Mouse (Mus musculus) testis, adult 2 months (tissue): ENCODE results near the gene Srebf2.

Experiments used
- CTCF ChIP-seq: fragments of 200-500 bp; IDR thresholded peaks from 2 replicates; pipeline ENCODE4 v1.5.1; 2012; ENCODE audit warnings: low read depth, mild to moderate bottlenecking, inconsistent platforms, low read length, moderate library complexity; ENCODE audit not compliant: control insufficient read depth, insufficient read depth, insufficient replicate concordance
- POLR2A ChIP-seq: fragments of 200-500 bp; IDR thresholded peaks from 2 replicates; pipeline ENCODE4 v1.6.1; 2012; ENCODE audit warnings: low read depth, mild to moderate bottlenecking, inconsistent platforms, low read length, moderate library complexity; ENCODE audit not compliant: control insufficient read depth

DNA sequence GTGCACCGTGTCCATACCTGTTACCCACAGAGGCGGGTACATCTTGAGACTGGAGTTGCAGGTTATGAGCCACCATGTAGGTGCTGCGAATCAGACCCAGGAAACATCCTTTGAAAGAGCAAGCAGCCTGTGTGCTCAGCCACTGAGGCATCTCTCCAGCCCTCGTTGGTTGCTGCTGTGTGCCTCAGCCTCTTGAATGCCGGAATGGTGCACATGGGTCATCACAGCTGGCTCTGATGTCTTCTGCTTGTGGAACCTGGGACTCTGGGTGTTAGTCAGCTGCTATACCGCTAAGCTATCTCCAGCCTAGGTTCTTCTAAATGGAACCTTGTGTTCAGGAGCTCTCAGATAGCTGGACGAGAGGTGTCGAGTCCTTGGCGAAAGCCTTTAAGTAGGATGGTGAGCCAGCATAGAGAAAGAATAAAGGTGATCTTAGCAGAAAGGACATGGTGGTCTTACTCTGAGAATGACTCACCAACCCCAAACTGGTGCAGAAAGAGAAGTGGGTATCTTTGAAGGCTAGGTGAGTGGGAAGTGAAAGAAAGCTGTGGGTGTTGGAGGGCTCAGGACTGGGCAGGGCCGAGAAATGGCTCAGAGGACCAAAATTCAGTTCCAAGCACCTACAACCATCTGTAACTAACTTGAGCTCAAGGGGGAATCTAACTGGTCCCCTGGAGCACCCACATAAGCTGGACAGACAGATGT, 16.5 kb downstream of the Srebf2 start:
- TF ChIP-seq CTCF (no peak), POLR2A (no peak)
